Mouse (Mus musculus) urinary bladder, adult 18-20 months (tissue): ENCODE results near the gene Golt1b.
A peak's percentile ranks its signal among the peaks of the same experiment; 100 is the strongest.
"Not testable (repeated sequence)": the region's sequence is repeated elsewhere in the genome, so short reads cannot be mapped to it uniquely, and the experiment has no call there.

Source experiments
- DNase-seq, 2 experiments: peaks; one replicate each; pipeline ENCODE4 v3.0.0; 2022; ENCODE audit warnings: low spot score in 2 of 2, mixed read lengths in 2 of 2

Gene Golt1b

DNA sequence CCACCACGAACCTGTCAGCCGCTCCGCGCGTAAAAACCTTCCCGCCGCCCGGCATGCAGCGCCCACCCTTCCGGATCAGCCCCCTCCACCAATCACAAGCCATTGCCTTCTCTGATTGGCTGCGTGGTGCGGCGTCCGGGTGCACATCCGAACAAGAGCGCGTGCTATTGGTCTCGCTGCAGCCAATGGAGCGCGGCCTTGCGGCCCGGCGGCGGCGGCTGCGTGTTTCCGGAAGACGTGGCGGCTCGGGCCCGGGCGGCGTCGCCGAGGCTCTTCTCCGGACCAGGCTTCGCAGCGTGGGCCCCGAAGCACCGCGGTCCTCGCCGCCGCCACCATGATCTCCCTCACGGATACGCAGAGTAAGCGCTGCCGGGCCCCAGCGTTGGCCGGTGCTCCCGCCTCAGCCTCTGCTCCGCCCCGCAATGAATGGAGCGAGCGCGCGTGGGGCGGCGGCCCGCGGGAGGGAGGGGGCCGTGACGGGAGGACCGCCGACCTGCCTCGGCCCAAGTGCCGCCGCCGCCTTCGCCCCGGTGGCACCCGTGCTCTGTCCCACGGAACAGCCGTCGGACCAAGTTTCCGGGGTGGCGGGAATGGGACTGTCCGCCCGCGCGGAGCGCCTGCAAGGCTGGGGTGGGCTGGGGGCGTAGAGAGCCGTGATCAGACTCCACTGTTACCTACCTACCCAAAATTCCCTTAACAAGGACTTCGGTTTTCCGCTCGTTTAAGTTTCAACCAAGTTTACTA, at the start of gene Golt1b, which contains the start of gene Recql:
Gene Golt1b, plus strand, starts transcription at position 211 of the 744 bp plus-strand sequence.
Gene Recql, minus strand, starts transcription at position 77 of the 744 bp plus-strand sequence.
- peak; percentile 92 to 98 for DNase-seq

DNA sequence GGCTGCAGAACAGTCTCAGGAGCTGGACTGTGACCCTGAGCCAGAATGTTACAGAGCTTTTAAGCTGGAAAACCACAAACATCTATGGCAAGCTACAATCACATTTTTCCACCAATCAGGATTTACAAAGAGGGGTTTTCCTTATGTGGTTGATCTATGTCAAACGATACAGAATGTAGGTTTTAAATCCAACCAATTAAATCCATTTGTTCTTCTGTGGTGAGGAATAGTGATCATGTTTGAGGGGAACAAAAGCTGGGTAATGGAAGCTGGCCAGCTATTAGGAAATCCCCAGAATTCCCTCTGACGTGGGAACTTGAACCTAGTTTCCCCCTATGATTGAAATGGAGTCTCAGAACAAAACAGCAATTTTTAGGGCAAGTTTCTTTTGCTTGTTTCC, 48.1 kb upstream of the Golt1b start:
- DNase-seq: no peak

DNA sequence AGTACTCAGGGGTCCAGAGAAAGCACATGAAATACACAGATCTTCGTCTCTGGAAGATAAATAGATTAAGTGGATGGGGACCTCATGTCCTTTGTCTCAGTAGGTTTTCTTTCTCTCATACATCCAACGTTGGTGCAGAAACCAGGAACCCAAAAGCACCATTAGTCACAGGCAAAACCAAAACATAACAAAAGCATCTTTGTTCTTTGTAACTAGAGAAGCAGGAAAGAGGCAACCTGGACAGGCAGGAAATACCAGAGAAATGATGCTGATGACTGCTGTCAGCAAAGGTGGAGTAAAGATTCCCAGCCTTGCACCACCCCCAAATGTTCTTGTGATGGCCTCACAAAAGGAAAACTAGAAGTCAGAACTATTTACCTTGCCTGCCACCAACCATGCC, 47.4 kb upstream of the Golt1b start:
- DNase-seq: no peak

DNA sequence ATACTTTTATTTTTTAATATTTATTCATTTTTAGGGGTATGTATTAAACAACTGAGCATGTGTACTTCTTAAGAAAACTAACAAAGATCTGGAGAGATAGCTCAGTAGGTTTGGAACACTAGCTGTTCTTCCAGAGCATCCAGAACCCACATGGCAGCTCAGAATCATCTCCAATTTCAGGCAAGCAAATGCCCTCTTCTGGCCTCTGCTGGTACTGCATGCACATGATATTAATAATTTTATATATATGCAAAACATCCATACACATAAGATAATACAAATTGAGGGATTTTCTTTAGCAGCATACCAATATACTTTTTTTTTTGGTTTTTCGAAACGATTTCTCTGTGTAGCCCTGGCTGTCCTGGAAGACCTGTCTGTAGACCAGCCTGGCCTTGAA, 43.5 kb upstream of the Golt1b start:
- peak in 1 of 2 experiments; percentile 26 for DNase-seq

DNA sequence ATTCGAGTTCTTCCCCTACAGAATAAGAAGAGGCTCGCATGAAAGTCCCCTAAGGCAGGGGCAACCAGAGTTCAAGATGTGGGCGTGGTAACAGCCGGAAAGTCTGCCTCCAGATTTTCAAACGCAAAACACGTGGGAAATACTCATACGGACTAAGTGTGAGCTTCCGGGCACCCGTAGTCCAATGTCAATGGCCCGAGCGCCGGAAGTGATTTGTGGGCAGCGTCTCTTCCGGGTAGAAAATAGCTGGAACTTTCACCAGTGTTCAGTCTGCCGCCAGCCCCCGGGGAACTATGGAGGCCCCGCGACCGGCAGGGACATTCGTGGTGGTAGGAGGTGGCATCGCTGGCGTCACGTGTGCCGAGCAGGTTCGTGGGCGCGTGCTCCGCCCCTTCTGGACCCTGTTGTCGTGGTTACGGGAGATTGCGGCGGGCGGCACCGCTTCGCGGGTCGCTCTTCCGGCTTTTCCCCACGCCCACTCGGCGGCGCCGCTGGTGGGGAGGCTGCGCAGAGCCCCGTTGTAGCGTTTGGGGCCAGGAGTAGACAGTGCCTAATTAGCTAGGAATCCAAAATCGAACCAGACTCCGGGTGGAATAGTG, 41.5 kb upstream of the Golt1b start, which contains the start of gene Pyroxd1:
Gene Pyroxd1, plus strand, starts transcription at position 215 of the 599 bp plus-strand sequence.
- peak; percentile 70 to 74 for DNase-seq

DNA sequence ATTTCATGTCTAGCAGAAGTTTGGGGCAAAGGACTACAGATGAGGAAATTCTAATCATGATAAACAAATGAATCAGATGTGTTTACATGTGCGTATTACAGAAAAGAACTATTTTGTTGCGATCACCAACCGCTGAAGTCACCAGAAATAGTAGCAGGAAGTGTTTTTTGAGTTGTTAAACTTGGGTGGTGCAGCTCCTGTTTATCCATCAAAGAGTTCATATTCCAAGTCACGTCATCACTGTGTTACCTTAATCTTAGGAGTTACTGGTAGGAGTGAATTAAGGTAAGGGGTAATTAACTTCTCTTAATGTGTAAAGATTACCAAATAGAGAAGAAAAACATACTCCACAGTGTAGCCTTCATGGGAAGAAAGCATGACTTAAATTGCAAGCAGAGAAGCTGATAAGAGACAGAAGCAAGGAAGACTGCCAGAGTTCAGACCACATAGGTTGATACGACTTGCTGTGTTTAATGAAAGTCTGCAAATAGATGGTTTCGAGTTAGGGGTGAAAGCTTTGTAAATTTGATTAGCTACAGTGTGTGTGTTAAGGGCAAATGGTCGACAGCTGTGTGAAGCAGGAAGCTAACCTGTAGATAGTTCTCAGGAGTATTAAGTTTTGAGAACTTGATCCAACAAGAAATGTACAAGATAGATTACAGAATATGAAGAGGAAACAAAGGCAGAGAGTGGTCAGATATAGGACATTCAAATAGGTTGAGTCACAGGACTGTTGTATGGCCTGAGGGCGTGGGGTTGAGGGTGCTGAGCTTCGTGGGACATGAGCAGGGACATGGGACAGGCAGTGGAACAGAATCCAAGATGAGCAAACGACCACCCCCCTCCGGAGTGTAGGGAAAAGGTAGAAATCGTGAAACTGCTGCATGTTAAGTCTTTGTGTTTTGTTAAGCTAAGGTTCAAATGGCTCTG, 40.6 kb upstream of the Golt1b start:
- no peak for DNase-seq

DNA sequence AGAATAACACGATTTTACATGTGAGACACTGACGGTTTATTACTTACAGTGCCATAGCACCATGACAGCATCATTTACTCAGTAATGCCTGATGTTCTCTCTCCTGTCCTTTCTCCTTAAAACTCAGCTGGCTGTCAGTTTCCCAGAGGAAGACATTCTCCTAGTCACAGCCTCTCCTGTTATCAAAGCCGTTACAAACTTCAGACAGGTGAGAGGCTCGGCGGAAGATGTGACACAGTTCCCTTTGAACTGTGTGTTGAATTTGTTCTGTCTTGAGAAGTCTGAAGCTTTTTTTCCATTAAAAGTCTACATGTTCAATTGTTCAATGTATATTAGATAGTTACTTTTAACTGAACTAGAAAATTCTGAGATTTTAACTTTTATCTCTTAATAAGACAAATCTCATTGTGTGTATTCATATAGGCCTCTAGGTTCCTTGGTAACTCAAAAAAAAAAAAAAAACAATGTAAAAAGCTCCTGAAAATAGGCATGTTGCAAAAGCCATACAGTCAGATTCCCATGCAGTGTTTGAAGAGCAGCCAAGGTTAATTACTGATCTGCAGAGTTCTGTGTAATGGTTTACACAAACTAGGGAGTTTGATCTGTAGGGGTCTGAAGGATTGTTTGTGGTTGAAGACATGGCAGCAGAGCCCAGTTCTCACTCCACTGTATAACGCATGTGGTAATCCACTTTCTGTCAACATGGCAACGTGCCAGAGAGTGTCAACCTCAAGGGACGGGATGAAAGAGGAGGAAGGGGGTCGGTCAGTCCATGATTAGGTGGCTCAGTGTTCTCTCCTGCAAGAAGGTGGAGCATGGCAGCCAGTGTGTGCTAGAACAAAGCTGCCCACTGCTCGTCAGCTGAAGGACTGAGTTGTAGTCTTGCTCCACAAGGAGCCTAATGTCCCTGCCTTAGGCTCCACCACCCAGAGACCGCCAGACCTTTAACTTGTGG, 39.3 kb upstream of the Golt1b start:
- DNase-seq: no peak

DNA sequence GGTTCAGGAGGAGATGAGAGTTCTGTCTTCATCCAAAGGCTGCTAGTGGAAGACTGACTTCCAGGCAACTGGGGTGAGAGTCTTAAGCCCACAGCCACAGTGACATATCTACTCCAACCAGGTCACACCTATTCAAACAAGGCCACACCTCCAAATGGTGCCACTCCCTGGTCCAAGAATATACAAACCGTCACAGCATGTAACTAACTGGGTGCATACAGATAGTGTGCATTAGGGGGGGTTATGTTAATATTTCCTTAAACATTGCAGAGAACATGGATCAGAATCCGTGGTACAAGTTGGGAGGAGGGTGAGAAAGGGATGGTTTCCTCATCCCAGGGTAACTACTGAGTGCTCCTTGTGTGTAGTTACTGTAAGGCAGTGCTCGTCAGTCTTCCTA, 34.9 kb upstream of the Golt1b start:
- DNase-seq: not testable (repeated sequence)

DNA sequence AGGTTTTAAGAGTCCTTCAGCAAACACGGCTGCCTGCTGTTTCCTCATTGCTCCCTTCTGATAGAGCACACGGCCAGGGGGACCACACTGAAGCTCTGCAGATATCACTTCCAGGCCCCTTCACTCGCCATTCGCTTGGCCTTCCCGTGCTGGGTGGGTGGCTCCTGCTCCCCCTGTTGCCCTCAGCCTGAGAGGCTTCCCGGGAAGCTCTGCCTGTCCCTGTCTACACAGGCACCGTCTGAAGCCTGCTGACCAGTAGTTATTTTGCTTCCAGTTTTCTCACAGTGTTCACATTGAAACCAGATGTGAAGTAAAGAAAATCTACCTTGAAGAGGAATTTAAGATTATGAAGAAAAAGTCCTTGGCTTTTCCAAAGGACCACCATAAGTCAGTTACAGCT, 29.9 kb upstream of the Golt1b start:
- no peak for DNase-seq

DNA sequence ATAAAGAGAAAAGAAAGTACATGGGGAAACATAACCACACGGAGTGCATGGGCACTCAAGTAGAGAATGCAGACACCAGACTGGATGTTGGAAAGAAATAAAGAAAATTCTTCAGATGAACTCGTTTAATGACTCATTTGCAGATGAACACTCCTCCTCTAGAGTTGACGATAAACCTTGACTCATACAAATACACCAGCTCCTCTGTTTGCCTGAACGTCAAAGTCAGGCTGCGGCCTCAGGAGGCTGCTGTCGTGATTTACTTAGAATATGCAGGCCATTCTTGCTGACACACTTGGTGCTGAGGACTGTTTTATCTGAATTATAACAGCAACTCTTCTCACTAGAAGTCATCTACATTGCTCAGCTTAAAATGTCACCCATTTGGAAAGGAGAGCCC, 25.0 kb upstream of the Golt1b start:
- no peak for DNase-seq

DNA sequence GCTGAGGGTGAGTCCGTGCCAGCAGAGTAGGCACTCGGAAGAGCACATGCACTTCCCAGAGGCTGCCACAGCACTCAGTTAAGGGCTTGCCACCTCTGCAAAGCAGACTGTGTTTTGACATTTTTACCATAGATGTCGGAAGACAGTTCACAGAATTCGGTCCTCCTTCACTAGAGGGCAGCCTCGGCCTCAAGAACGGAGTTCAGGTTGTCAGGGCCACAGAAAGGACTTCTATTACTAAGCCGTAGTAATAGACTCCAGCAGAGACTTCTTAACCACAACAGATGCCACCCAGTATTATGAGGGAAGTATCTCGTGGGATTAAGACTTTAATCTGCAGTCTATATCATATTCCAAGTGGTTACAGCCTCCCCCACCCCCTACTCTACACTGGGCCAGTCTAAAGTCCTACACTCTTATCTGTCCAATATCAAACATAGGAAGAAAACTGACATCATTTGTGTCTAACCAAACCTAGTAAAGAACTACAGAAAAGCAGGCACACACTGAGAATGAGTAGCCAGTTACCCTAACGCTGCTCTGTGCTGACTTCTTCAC, 23.9 kb upstream of the Golt1b start:
- no peak for DNase-seq

DNA sequence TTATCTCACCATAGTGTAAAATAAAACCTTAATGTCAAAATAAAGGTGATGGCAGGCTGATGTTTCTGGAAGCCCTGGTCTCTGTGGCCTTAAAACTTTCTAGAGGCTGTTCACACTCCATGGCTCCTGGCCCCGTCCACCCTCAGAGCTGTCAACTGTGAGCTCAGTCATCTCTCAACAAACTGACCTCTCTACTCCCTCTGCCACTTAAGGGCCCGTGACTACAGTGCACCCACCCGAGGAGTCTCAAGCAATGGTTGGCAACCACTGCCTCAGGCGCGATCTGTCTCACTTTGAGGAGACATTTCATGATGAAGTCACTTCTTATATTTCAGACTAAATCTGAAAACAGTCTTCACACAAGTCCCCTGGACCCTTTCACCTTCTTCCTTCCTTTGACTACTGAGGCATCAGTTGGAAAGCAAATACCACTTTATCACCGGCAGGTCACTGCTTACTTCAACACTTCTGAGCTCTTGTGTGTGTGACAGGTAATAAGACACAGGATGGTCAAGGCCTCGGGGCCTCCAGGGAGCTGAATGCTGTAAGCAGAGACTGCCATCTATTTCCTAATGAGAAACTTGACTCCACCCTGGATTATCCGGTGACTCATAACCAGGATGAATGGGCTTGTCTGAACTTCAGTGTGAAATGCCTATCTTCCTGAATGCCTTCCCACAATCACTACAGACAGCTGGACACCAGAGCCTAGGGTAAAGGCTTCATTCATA, 21.1 kb upstream of the Golt1b start:
- DNase-seq: no peak

DNA sequence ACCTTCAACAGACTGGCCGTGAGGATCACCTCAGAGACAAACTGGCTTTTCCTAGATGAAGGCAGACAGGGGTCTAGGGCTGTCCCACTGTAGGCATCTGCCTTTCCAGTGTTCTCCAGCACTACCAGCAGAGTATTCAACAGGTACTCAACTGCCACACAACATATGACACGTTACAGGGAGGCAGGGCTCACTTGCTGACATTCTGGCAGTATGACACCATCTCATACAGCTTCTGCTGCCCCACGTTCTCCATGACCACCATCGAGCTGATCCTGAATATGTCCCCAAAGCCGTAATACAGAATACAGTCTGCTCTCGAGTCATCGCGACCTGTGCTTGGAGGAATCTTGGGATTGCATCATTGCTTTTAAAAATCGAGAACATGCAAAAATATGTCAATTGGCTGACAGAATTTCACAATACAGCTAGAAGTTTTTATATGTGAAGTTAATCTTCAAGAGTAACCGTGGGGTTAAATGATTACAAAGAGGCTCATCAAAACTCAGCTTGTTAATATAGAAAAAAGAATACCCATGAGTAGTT, 20.5 kb upstream of the Golt1b start:
- no peak for DNase-seq

DNA sequence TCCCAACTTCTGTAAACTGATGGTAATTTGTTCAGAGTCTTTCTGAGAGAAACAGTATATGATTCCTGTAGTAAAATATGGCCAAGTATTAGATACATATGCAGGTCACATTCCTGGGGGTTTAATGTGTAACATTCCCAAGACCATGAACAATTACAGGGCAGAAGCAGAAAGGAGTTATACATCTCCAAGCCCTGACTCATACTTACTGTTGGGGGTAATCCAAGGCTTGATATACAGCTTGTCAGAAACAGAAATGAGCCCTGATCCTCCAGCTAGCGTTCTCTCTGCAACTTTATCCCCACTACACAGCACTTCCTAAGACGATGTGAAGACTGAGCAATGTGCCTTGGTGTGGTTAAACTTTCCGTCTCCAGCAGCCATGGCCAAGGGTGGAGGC, 19.5 kb upstream of the Golt1b start:
- DNase-seq: no peak

DNA sequence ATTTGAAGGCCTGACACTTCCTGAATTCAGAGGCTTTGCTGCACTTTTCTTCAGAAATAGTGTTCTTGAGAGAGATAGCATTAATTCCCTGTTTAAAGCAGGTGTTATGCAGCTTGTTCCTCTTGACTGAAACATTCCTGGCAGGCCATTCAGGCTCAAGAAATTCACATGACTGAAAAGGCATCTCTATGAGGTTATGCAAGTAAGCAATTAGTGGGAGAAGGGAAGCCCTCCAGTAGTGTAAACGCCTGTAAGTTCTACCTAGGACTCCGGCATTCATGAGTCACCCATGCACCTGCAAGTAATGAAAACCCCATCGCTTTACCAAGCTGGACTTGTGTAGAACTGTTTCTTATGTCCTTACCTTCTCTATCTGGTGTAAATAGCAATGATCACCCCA, 17.5 kb upstream of the Golt1b start:
- DNase-seq: no peak

DNA sequence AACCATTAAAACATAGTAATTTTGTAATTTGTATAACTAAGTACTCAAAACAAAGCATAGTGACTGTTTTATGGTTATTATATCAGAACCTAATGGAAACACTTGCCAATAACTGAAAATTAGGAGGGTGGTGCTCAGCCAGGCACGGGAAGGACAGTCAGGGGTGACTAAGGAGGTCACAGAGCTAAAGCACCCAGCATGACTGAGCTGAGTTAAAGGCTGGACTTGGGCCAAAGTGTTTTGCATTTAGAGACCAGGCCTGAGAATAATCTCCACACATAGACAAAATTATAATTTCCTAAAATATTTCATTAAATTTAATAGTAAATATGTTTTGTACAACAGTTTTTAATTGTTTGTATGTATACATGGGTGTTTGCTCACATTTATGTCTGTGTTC, 9.9 kb upstream of the Golt1b start:
- no peak for DNase-seq

DNA sequence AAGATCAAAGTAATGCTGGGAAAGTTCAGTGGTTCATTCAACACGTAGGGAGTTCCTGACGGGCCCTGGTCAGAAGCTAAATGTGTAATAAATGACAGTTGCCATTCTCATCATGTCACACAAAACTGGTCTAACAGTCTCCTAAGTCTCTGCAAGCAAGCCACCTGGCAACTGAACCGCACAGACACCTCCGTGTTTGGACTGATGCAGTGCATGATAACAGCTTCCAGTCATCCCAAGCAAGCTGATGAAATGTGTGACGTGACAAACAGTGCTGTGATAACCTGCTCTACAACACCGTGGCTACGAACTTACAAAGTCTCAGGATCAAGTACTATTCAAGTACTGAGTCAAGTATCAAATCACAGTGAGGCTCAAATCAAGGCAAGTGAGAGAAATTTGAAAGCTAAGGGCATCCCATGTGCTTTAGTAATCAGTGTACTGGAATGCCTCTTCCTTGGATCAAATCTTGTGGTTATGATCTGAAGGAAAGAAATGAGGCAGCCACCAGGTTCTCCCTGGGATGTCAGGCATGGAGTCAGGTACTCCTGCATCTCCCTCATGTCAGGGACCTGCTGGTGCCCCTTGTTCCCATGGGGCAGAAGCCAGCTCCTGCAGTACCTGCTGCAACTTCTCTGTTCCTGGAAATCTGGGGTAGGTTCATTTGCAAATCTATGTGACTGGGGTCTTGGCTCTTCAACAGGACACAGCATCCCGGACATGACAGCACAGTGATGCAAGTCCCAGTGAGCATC, 8.3 kb upstream of the Golt1b start:
- no peak for DNase-seq

DNA sequence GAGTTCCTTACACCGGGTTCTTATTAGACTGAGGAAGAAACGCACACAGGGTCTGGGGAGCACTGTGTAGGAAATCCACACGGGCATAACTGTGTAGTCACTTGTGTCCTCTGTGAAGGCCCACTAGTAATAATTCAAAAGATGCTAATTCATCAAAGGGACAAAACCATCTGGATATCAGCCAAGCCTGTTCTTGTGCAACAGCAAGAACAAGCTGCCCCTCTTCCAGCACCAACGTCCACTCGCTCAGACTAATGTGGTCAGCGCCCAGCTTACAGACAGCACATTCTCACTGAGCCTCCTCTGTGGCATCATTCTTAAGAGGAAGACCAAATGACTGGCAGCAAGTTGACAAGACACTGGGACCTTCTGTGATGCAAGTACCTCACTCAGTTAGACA, 7.1 kb upstream of the Golt1b start:
- DNase-seq: no peak

DNA sequence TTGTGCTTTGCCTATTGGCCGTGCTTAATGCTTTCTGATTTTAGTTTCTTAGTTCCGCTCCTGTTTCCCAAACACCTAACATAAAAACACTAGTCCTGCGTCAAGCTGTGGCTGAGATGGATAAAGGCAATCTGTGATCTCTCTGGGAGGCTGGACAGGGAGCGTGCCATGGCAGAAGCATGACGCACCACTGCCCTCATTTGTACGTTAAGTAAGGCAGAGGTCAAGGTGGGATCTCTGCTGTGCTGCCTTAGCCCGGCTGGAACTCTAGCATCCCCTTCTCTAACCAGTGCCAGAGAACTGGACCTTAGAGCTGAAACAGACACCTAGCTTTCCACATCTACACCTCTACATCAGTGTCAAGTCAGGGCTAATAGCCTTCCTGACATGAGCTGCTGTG, 5.4 kb upstream of the Golt1b start:
- no peak for DNase-seq
